Mouse (Mus musculus) gastrocnemius, postnatal 36 days (tissue): ENCODE measurements around the gene 2610318N02Rik. TPM values are rescaled to one million over a fixed set of nuclear protein-coding genes. Genes with fewer than 3 reads are reported as not detected.
A peak's percentile ranks its signal among the peaks of the same experiment; 100 is the strongest.

Source experiments
- DNase-seq, 2 experiments: peaks; one replicate each; pipeline ENCODE4 v3.0.0; 2022
- intact Hi-C: fragments of 180-260 bp; cut with DNase I; formaldehyde crosslinking; loops from one replicate; pipeline ENCODE4 v1.15.1; 2025
- total RNA-seq, 2 experiments: library from RNA; stranded (reverse); gene quantifications; 2 replicates each; pipeline ENCODE4 v1.2.3; 2021

The 2610318N02Rik gene
- total RNA-seq, 2 experiments from 2014 or later: 0.92 TPM; not detected in 1

GRCm38 (mm10) chr16:17117309-17117799, 7.6 kb downstream of the 2610318N02Rik start:
- no peak for DNase-seq
- intact Hi-C loops: no loop called here

GRCm38 (mm10) chr16:17110771-17111743, 13.9 kb downstream of the 2610318N02Rik start, which contains the start of gene Ppil2:
Ppil2 (minus strand) TSS chr16:17111257.
- intact Hi-C loops: no loop called here
- DNase-seq: peak; percentile 40 to 58

- DNase-seq: no peak
- intact Hi-C loops: no loop called here
Observed at GRCm38 (mm10) chr16:17104600-17104999, 20.4 kb downstream of the 2610318N02Rik start.

GRCm38 (mm10) chr16:17102630-17103220, 22.2 kb downstream of the 2610318N02Rik start:
- intact Hi-C loops: no loop called here
- no peak for DNase-seq

- no peak for DNase-seq
- intact Hi-C loops: no loop called here
Observed at GRCm38 (mm10) chr16:17096938-17097337, 28.0 kb downstream of the 2610318N02Rik start.

- DNase-seq: no peak
- intact Hi-C loops: no loop called here
Observed at GRCm38 (mm10) chr16:17088346-17088745, 36.6 kb downstream of the 2610318N02Rik start.

- intact Hi-C loops: no loop called here
- no peak for DNase-seq
Observed at GRCm38 (mm10) chr16:17086669-17087193, 38.2 kb downstream of the 2610318N02Rik start.

- intact Hi-C loops: no loop called here
- no peak for DNase-seq
Observed at GRCm38 (mm10) chr16:17086241-17086640, 38.7 kb downstream of the 2610318N02Rik start.

GRCm38 (mm10) chr16:17085636-17086035, 39.3 kb downstream of the 2610318N02Rik start:
- intact Hi-C loops: no loop called here
- no peak for DNase-seq

GRCm38 (mm10) chr16:17082121-17082792, 42.7 kb downstream of the 2610318N02Rik start:
- no peak for DNase-seq
- intact Hi-C loops: no loop called here

GRCm38 (mm10) chr16:17078101-17078500, 46.9 kb downstream of the 2610318N02Rik start:
- intact Hi-C loops: no loop called here
- no peak for DNase-seq

- no peak for DNase-seq
- intact Hi-C loops: no loop called here
Observed at GRCm38 (mm10) chr16:17076869-17077268, 48.1 kb downstream of the 2610318N02Rik start.

GRCm38 (mm10) chr16:17076301-17076700, 48.7 kb downstream of the 2610318N02Rik start:
- intact Hi-C loops: no loop called here

GRCm38 (mm10) chr16:17073000-17073399, 52.0 kb downstream of the 2610318N02Rik start:
- no peak for DNase-seq
- intact Hi-C loops: no loop called here

More at GRCm38 (mm10) chr16:17076301-17076700, 48.7 kb downstream of the 2610318N02Rik start:
- no peak for DNase-seq

GRCm38 (mm10) chr16:17070716-17071115, 54.3 kb downstream of the 2610318N02Rik start:
- DNase-seq: no peak
- intact Hi-C loops: no loop called here

GRCm38 (mm10) chr16:17069511-17070443, 55.2 kb downstream of the 2610318N02Rik start, which contains the start of gene Ypel1:
Ypel1 (plus strand) TSS chr16:17069696.
- intact Hi-C loops: no loop called here
- peak; percentile 76 to 85 for DNase-seq

- intact Hi-C loops: no loop called here
- DNase-seq: no peak
Observed at GRCm38 (mm10) chr16:17067552-17067951, 57.4 kb downstream of the 2610318N02Rik start.
